Comparison of ENCODE assay signal across 27 mouse cellular contexts in genomic region chr1:167084330-167084729, GRCm38 (mm10).
A peak's percentile ranks its signal among the peaks of the same experiment; 100 is the strongest.
DNase-seq lines count a peak whose midpoint lies in the region; ATAC-seq lines count a peak whose summit lies in the region.
"Had no signal": no experiment of that assay in that cellular context is flagged by ENCODE, and none has a peak within 500 bp of the region (broad histone marks: within the 10 kb centered on the region; RNA-seq: fewer than 3 reads in every experiment).

No protein-coding gene starts in this region.

- peaks cover 6% of the 10 kb centered on the region for H3K36me3 ChIP-seq in midbrain, embryonic 13.5 days
- H3K36me3 ChIP-seq in midbrain, embryonic 11.5 days (ENCODE audit: control insufficient read depth, insufficient read depth, low read length), result no peaks in the 10 kb centered on the region
- H3K36me3 ChIP-seq: forebrain, embryonic 15.5 days; G1E; heart, embryonic 10.5 days; heart, embryonic 13.5 days; hindbrain, embryonic 12.5 days; intestine, embryonic 15.5 days had no signal

- H3K4me2 ChIP-seq in midbrain, embryonic 13.5 days (replicated peaks), result no peak overlapping the region
- no peak overlapping the region for H3K4me2 ChIP-seq in midbrain, embryonic 11.5 days
- H3K4me2 ChIP-seq: forebrain, embryonic 15.5 days; heart, embryonic 13.5 days; hindbrain, embryonic 12.5 days; intestine, embryonic 15.5 days had no signal

- no peak for ATAC-seq in midbrain, embryonic 13.5 days
- no peak for ATAC-seq in midbrain, embryonic 11.5 days (ENCODE audit: low FRiP score)
- ATAC-seq: forebrain, embryonic 15.5 days; hindbrain, embryonic 16.5 days; intestine, embryonic 15.5 days; Patski had no signal

- peak overlapping the region; percentile 30; the same call in 1 of the 2 replicates for H3K27ac ChIP-seq in midbrain, embryonic 13.5 days
- H3K27ac ChIP-seq in midbrain, embryonic 11.5 days (ENCODE audit: low read depth, low read length), result no peak overlapping the region
- H3K27ac ChIP-seq: heart, adult 2 months; heart, embryonic 10.5 days; heart, embryonic 13.5 days; intestine, embryonic 15.5 days had no signal

- DNase-seq in cerebellum, postnatal 25 days, result peak; percentile 34 to 47
- DNase-seq in cerebellum, adult 11-12 months, result no peak
- peak; percentile 29 to 48 for DNase-seq in frontal cortex, adult 2 months (ENCODE audit: extremely low spot score in 1 of 2, low spot score in 1 of 2)
- DNase-seq in frontal cortex, postnatal 10 days (ENCODE audit: low spot score in 2 of 2), result no peak
- no peak for DNase-seq in midbrain, embryonic 11.5 days (ENCODE audit: low spot score, missing footprints)
- peak; percentile 75 for DNase-seq in brain, adult 2 months (ENCODE audit: low read depth, low spot score)
- no peak for DNase-seq in adrenal gland, adult 18-20 months (ENCODE audit: low spot score in 2 of 2)
- DNase-seq: adrenal gland, adult 2 months; adrenal gland, postnatal 14 days; B cell, adult 2 months; cerebellum, adult 18-20 months; cerebellum, adult 9-10 months; gastrocnemius, postnatal 10 days; gastrocnemius, postnatal 36 days; heart, adult 2 months; heart, postnatal 14 days; heart, postnatal 4 days; kidney, adult 11 months had no signal

- peaks cover 34% of the 10 kb centered on the region for H3K4me1 ChIP-seq in midbrain, embryonic 13.5 days (replicated peaks)
- peaks cover 6% of the 10 kb centered on the region; the same call in 1 of the 2 replicates for H3K4me1 ChIP-seq in midbrain, embryonic 11.5 days (ENCODE audit: control insufficient read depth, insufficient read depth, low read length)
- H3K4me1 ChIP-seq: heart, embryonic 10.5 days; heart, embryonic 13.5 days; intestine, embryonic 15.5 days had no signal

- H3K9me3 ChIP-seq in midbrain, embryonic 13.5 days, result no peaks in the 10 kb centered on the region
- no peaks in the 10 kb centered on the region for H3K9me3 ChIP-seq in midbrain, embryonic 11.5 days (ENCODE audit: control insufficient read depth, low read length)
- H3K9me3 ChIP-seq: forebrain, embryonic 15.5 days; heart, embryonic 10.5 days; heart, embryonic 13.5 days; hindbrain, embryonic 12.5 days; intestine, embryonic 15.5 days had no signal

- H3K4me3 ChIP-seq in midbrain, embryonic 13.5 days (replicated peaks), result no peak overlapping the region
- H3K4me3 ChIP-seq in midbrain, embryonic 11.5 days (ENCODE audit: low read depth, low read length), result no peak overlapping the region
- H3K4me3 ChIP-seq: forebrain, embryonic 15.5 days; heart, adult 2 months; heart, embryonic 10.5 days; heart, embryonic 13.5 days; hindbrain, embryonic 12.5 days; intestine, embryonic 15.5 days had no signal

- H3K9ac ChIP-seq in midbrain, embryonic 13.5 days (replicated peaks), result no peak overlapping the region
- no peak overlapping the region for H3K9ac ChIP-seq in midbrain, embryonic 11.5 days (ENCODE audit: low read length)
- H3K9ac ChIP-seq: forebrain, embryonic 15.5 days; heart, embryonic 13.5 days; hindbrain, embryonic 12.5 days; intestine, embryonic 15.5 days had no signal

- no peaks in the 10 kb centered on the region for H3K27me3 ChIP-seq in midbrain, embryonic 13.5 days
- H3K27me3 ChIP-seq in midbrain, embryonic 11.5 days (ENCODE audit: control insufficient read depth, insufficient read depth, low read length), result no peaks in the 10 kb centered on the region
- H3K27me3 ChIP-seq: forebrain, embryonic 15.5 days; heart, embryonic 13.5 days; intestine, embryonic 15.5 days; Patski had no signal

Comparison
In these comparisons a context has a peak if more than half of its experiments do, and no peak if none do; other contexts are left out.
1. DNase-seq: peak in cerebellum, postnatal 25 days (2 of 2), frontal cortex, adult 2 months (2 of 2) and brain, adult 2 months (single experiment); none in cerebellum, adult 11-12 months (single experiment), frontal cortex, postnatal 10 days (0 of 2), midbrain, embryonic 11.5 days (single experiment) and adrenal gland, adult 18-20 months (0 of 2).